Mouse (Mus musculus) embryonic facial prominence, embryonic 10.5 days (tissue): Measurements from ENCODE around the gene 1700023F06Rik. TPM values are rescaled to one million over a fixed set of nuclear protein-coding genes. Genes with fewer than 3 reads are reported as not detected.

ENCODE experiments used
- DNase-seq: peaks from one replicate; pipeline ENCODE4 v3.0.0-alpha.2; 2017; ENCODE audit warnings: low spot score
- H3K27ac ChIP-seq: fragments of 300-500 bp; sonication (generic); replicated peaks from 2 replicates; pipeline ENCODE4 v1.5.1; 2016; ENCODE audit warnings: mild to moderate bottlenecking
- H3K27me3 ChIP-seq: fragments of 300-500 bp; sonication (generic); replicated peaks from 2 replicates; pipeline ENCODE4 v1.6.1; 2016; ENCODE audit warnings: low read depth, mild to moderate bottlenecking; ENCODE audit not compliant: poor library complexity, severe bottlenecking
- H3K36me3 ChIP-seq: fragments of 300-500 bp; sonication (generic); replicated peaks from 2 replicates; pipeline ENCODE4 v1.6.1; 2016; ENCODE audit warnings: mild to moderate bottlenecking, moderate library complexity
- H3K4me1 ChIP-seq: fragments of 300-500 bp; sonication (generic); 2 replicates; pipeline ENCODE4 v1.6.1; 2016
- H3K4me3 ChIP-seq: fragments of 300-500 bp; sonication (generic); 2 replicates; pipeline ENCODE4 v1.5.1; 2016; ENCODE audit warnings: mild to moderate bottlenecking, moderate library complexity
- H3K9me3 ChIP-seq: fragments of 300-500 bp; sonication (generic); 2 replicates; pipeline ENCODE4 v1.6.1; 2016; ENCODE audit warnings: mild to moderate bottlenecking
- WGBS: fragments of 180-500 bp; shearing (Covaris S2); methylation state at CpG from one replicate; pipeline ENCODE4 v1.1.7; 2016; 5-methylcytosine and 5-hydroxymethylcytosine counted together
- polyA plus RNA-seq: library from polyadenylated mRNA; unstranded; fragments of >200 nt; fragmentation: Nextera tagmentation; extraction: Ambion mirVana; gene quantifications from 2 replicates; pipeline ENCODE4 v1.2.1, GENCODE M21; 2016

Gene 1700023F06Rik
- polyA plus RNA-seq, 1 experiment from 2014 or later = 0.47 TPM

GRCm38 (mm10) chr11:103177216-103177615 is 31.1 kb downstream of the 1700023F06Rik start:
- DNase-seq = no peak
- peaks cover 46% of the 10 kb centered on the region for H3K27me3 ChIP-seq
- H3K9me3 ChIP-seq = no peaks in the 10 kb centered on the region
- H3K4me1 ChIP-seq = peaks cover 11% of the 10 kb centered on the region
- H3K36me3 ChIP-seq = no peaks in the 10 kb centered on the region
- WGBS = 82% methylated on average over 5 of the region's 5 CpGs
- H3K4me3 ChIP-seq = no peak overlapping the region
- H3K27ac ChIP-seq = no peak overlapping the region

GRCm38 (mm10) chr11:103176510-103176909 is 31.8 kb downstream of the 1700023F06Rik start:
- no peak overlapping the region for H3K27ac ChIP-seq
- WGBS = 88% methylated on average over 1 of the region's 1 CpGs
- H3K4me1 ChIP-seq = peaks cover 12% of the 10 kb centered on the region
- no peak for DNase-seq
- peaks cover 46% of the 10 kb centered on the region for H3K27me3 ChIP-seq
- H3K4me3 ChIP-seq = no peak overlapping the region
- H3K36me3 ChIP-seq = no peaks in the 10 kb centered on the region
- H3K9me3 ChIP-seq = no peaks in the 10 kb centered on the region

GRCm38 (mm10) chr11:103175688-103176442 is 32.5 kb downstream of the 1700023F06Rik start:
- Histone ChIP-seq H3K27me3 (peaks cover 52% of the 10 kb centered on the region), H3K4me3 (no peak overlapping the region), H3K36me3 (no peaks in the 10 kb centered on the region), H3K9me3 (no peaks in the 10 kb centered on the region), H3K4me1 (peaks cover 19% of the 10 kb centered on the region), H3K27ac (no peak overlapping the region)
- DNase-seq = no peak
- 80% methylated on average over 14 of the region's 14 CpGs for WGBS

GRCm38 (mm10) chr11:103174891-103175391 is 33.4 kb downstream of the 1700023F06Rik start:
- H3K4me3 ChIP-seq = no peak overlapping the region
- no peaks in the 10 kb centered on the region for H3K9me3 ChIP-seq
- H3K36me3 ChIP-seq = no peaks in the 10 kb centered on the region
- H3K4me1 ChIP-seq = peaks cover 26% of the 10 kb centered on the region
- 49% methylated on average over 8 of the region's 8 CpGs for WGBS
- no peak for DNase-seq
- H3K27me3 ChIP-seq = peaks cover 55% of the 10 kb centered on the region
- H3K27ac ChIP-seq = no peak overlapping the region

- Histone ChIP-seq H3K4me1 (peaks cover 26% of the 10 kb centered on the region), H3K27ac (no peak overlapping the region), H3K9me3 (no peaks in the 10 kb centered on the region), H3K36me3 (no peaks in the 10 kb centered on the region), H3K27me3 (peaks cover 58% of the 10 kb centered on the region), H3K4me3 (no peak overlapping the region)
- DNase-seq = no peak
- 76% methylated on average over 5 of the region's 5 CpGs for WGBS
Observed at GRCm38 (mm10) chr11:103174411-103174832, 33.9 kb downstream of the 1700023F06Rik start.

GRCm38 (mm10) chr11:103173771-103174344 is 34.5 kb downstream of the 1700023F06Rik start:
- DNase-seq = no peak
- no peaks in the 10 kb centered on the region for H3K9me3 ChIP-seq
- H3K27ac ChIP-seq = no peak overlapping the region
- peaks cover 26% of the 10 kb centered on the region for H3K4me1 ChIP-seq
- peaks cover 63% of the 10 kb centered on the region for H3K27me3 ChIP-seq
- WGBS = 91% methylated on average over 11 of the region's 11 CpGs
- no peaks in the 10 kb centered on the region for H3K36me3 ChIP-seq
- H3K4me3 ChIP-seq = no peak overlapping the region

- Histone ChIP-seq H3K27me3 (peaks cover 70% of the 10 kb centered on the region), H3K36me3 (no peaks in the 10 kb centered on the region), H3K9me3 (no peaks in the 10 kb centered on the region), H3K27ac (no peak overlapping the region), H3K4me1 (peaks cover 26% of the 10 kb centered on the region), H3K4me3 (no peak overlapping the region)
- DNase-seq = no peak
- 83% methylated on average over 7 of the region's 7 CpGs for WGBS
Observed at GRCm38 (mm10) chr11:103173041-103173770, 35.2 kb downstream of the 1700023F06Rik start.

GRCm38 (mm10) chr11:103172392-103173040 is 35.8 kb downstream of the 1700023F06Rik start:
- H3K36me3 ChIP-seq = no peaks in the 10 kb centered on the region
- H3K9me3 ChIP-seq = no peaks in the 10 kb centered on the region
- H3K27ac ChIP-seq = no peak overlapping the region
- 66% methylated on average over 6 of the region's 6 CpGs for WGBS
- DNase-seq = no peak
- H3K4me3 ChIP-seq = no peak overlapping the region
- peaks cover 26% of the 10 kb centered on the region for H3K4me1 ChIP-seq
- H3K27me3 ChIP-seq = peaks cover 75% of the 10 kb centered on the region

GRCm38 (mm10) chr11:103171703-103172391 is 36.5 kb downstream of the 1700023F06Rik start:
- Histone ChIP-seq H3K27ac (no peak overlapping the region), H3K4me1 (peaks cover 26% of the 10 kb centered on the region), H3K4me3 (peak overlapping the region; percentile 73), H3K36me3 (no peaks in the 10 kb centered on the region), H3K27me3 (peaks cover 76% of the 10 kb centered on the region), H3K9me3 (no peaks in the 10 kb centered on the region)
- WGBS = 56% methylated on average over 9 of the region's 9 CpGs
- no peak for DNase-seq

GRCm38 (mm10) chr11:103171286-103171620 is 37.1 kb downstream of the 1700023F06Rik start:
- peaks cover 26% of the 10 kb centered on the region for H3K4me1 ChIP-seq
- H3K27me3 ChIP-seq = peaks cover 76% of the 10 kb centered on the region
- no peaks in the 10 kb centered on the region for H3K9me3 ChIP-seq
- DNase-seq = no peak
- H3K4me3 ChIP-seq = peak overlapping the region; percentile 73
- WGBS = 2% methylated on average over 23 of the region's 23 CpGs
- no peaks in the 10 kb centered on the region for H3K36me3 ChIP-seq
- H3K27ac ChIP-seq = peak overlapping the region; percentile 51; the same call in 1 of the 2 replicates

GRCm38 (mm10) chr11:103170494-103171285 is 37.7 kb downstream of the 1700023F06Rik start, which contains the start of gene Fmnl1:
TSS of gene Fmnl1 (plus strand) at chr11:103171107.
- Histone ChIP-seq H3K36me3 (no peaks in the 10 kb centered on the region), H3K9me3 (no peaks in the 10 kb centered on the region), H3K27ac (peak within 1 kb of the TSS; percentile 51; the same call in 1 of the 2 replicates), H3K4me3 (peak within 1 kb of the TSS; percentile 73), H3K27me3 (peaks cover 76% of the 10 kb centered on the region), H3K4me1 (peaks cover 21% of the 10 kb centered on the region)
- peak; percentile 46 for DNase-seq
- WGBS = 1% methylated on average over 83 of the region's 84 CpGs
